Mouse (Mus musculus): ENCODE measurements around the gene Isca2.

Isca2 gene

GRCm38 (mm10) chr12:84772726-84773441, at the start of gene Isca2, which contains the start of gene Npc2:
Gene Isca2, plus strand, starts transcription at chr12:84773251.
Gene Npc2, minus strand, starts transcription at chr12:84773152.
- peak; percentile 75 for DNase-seq (ENCODE audit: low spot score)

DNA sequence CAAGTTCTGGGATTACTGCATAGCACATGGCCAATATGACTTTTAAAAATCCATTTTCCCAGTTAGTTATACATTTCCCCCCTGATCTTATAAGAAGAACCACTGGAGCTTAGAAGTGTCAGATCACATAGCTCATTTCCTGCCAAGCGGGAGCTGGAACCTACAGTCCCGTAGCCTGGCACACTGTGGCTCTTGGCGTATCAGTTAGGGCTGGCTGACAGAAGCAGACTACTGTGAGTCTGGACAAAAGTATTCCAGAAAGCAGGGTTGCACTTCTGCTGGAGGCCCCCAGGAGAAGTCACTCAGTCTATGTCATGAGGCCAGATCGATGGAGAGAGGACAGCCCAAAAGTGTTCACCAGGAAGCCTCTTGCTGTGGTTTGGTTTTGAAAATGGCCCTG, 46.7 kb upstream of the Isca2 start:
- DNase-seq (ENCODE audit: low spot score): no peak

DNA sequence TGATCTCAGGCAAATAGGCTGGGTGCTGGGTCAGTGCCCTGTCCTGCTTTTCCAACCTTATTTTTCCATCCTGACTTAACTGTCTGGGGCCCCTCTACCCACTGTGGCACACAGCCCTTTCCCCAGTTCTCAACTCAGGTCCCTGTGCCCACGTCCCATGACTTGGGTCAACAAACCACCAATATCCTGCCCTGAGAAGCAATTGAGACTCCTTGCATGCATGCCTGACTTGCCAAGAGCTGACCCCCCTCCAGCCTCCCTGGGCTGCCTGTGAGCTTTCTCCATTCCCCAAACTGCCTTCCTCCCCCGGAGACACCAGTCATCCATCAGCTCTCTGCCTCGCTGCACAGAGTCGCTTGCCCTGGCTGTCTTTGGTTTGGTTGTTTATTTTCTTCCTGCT, 46.1 kb upstream of the Isca2 start:
- no peak for DNase-seq (ENCODE audit: low spot score)

DNA sequence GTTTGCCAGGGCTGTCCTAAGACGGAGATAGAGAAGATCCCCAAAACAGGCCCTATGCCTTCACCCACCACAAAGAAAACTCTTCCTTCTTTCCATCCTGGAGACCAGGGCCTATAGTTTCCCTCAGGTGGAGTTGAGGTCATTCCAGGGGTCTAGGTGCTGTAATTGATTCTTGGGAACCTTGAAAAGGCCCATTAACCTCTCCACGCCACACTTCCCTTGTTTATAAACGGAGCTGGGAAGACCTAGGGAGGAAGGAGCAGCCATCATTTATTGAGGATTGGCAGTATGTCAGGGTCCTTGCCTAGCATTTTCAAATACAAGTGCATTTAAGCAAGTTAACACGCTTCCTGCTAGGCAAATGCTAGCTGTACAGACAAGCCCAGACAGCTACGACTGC, 45.6 kb upstream of the Isca2 start:
- no peak for DNase-seq (ENCODE audit: low spot score)

DNA sequence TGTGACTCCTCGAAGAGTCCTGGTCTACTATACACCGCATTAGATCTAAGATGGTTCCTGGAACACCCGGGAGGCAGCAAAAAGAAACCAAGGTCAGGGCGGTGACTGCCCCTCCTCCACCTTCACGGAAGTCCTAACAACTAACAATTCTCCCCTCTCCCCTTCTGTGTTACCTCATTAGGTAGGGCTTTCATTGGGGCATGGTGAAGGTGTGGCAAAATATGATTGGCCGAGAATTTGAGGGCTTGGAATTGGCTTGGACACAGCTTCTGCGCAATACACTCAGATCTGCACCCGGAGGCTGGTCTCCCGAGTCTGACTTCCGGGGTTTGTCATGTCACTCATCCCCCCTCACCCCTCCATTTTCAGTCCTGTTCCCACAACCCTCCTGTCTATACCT, 44.6 kb upstream of the Isca2 start:
- DNase-seq (ENCODE audit: low spot score): no peak

DNA sequence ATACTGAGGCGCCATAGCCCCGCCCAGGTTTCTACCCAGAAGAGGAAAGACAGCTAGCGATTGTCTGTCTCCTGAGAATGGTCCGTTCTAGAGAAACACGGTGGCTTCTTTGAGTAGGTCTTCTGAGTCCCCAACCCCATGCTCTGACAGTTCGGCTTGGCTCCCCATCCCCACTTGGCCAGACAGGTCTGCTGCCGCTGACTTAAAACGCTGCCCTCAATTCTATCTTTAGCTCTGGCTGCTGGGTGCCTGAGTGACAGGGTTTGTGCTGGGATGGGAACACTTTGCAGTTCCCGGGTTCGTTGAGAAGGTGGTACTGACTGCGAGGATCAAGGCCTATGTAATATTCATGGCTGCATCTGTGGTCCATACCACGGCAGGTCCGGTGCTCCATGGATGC, 39.7 kb upstream of the Isca2 start:
- no peak for DNase-seq (ENCODE audit: low spot score)

- no peak for DNase-seq (ENCODE audit: low spot score)
Measured at GRCm38 (mm10) chr12:84743496-84743895, 29.6 kb upstream of the Isca2 start.

GRCm38 (mm10) chr12:84745700-84746099, 27.4 kb upstream of the Isca2 start:
- no peak for DNase-seq (ENCODE audit: low spot score)

GRCm38 (mm10) chr12:84748134-84748533, 24.9 kb upstream of the Isca2 start:
- no peak for DNase-seq (ENCODE audit: low spot score)

GRCm38 (mm10) chr12:84750661-84751060, 22.4 kb upstream of the Isca2 start:
- no peak for DNase-seq (ENCODE audit: low spot score)

- no peak for DNase-seq (ENCODE audit: low spot score)
Measured at GRCm38 (mm10) chr12:84752131-84752977, 20.7 kb upstream of the Isca2 start.

DNA sequence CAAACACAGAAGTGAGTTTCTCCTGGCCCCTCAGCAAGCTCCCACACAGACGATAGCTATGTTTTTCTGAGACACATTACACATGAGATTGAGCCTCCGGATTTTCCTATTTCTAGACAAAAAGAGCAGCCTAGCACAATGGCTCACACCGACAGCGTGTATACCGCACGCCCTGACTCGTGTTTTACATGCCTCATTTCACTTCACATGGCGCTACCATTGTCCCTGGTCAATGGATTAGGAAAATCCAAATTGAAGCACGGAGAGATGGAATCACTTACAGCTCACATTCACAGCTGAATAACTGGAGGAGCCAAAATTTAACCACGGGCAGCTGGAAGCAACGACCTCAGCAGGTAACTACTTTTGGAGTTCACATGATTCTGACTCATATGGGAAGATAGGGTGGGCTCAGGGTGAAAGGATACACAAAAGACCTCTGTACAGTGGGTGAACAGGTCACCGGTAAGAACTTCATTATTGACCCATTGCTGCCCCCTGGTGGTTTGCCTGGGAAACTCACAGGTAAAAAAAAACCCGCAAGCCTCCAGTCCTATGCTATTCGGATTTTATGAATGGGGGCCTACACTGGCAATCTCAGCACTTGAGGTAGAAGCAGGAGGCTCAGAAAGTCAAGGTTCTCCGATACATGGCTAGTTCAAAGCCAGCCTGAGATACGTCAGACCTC, 17.9 kb upstream of the Isca2 start:
- no peak for DNase-seq (ENCODE audit: low spot score)

DNA sequence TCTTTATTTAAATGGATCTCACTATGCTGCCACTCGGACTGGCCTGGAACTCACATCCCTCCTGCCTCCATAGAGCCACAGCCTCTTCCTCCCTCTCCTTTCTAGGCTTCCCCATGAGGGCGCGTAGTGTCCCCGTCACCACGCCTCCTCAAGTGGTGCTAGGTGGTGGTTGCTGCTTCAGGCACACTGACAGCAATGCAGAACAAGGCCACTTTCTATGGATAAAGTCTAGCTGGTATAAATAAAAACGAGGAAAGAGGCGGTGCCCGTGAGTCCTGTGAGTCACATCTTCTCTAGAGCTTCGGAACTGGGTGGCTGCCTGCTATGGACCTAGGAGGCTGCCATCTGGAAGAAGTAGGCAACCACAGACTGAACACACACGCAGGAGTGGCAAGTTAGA, 17.0 kb upstream of the Isca2 start:
- DNase-seq (ENCODE audit: low spot score): no peak

DNA sequence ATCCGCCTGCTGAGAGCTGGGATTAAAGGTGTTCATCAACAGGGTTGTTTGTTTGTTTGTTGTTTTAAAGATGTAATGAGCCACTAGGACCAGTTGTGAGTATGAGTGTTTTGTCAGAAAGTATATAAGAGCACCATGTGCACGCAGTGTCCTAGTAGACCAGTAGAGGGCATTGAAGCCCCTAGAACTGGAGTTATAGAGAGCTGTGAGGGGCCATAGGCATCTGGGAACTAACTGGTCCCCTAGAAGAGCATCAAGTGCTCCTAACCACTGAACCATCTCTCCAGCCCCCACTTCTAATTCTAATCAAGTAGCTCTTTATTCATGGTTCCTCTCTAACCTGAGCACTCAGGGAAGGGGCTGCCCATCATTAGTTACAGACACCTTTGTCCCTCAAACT, 14.0 kb upstream of the Isca2 start:
- no peak for DNase-seq (ENCODE audit: low spot score)

GRCm38 (mm10) chr12:84762532-84762931, 10.5 kb upstream of the Isca2 start:
- DNase-seq (ENCODE audit: low spot score): no peak

- no peak for DNase-seq (ENCODE audit: low spot score)
Measured at GRCm38 (mm10) chr12:84763577-84764218, 9.4 kb upstream of the Isca2 start.

DNA sequence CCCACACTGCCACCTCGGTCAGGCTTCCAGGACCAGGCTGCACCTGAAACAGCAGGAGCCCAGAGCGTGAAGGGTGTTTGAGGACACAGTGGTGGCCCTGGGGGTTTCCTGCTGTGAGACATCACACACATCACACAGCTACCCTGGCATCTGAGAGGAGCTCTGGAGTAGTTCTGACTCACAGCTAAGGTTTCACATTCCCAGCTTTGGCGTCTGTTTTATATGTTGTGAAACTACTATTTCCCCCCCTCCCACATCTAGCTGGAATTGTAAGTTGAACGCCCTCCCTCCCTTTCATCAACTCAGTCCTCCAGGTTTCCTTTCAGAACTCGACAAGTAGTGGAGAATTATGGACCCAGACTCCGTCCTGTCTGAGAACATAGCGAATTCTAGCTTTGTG, 8.3 kb upstream of the Isca2 start:
- no peak for DNase-seq (ENCODE audit: low spot score)

DNA sequence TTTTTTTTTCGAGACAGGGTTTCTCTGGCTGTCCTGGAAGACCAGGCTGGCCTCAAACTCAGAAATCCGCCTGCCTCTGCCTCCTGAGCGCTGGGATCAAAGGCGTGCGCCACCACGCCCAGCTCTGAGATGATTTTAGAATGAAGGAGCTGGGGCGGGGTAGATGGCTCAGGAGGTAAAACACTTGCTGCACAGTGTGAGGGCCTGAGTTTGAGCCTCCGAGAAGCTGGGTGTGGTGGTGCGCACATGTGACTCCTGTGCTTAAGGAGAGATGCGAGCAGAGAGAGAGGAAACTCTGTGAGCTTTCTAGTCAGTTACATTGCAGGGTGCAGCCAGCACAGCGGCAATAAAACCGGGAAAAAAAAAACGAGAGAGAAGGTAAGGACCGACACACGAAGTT, 7.5 kb upstream of the Isca2 start:
- DNase-seq (ENCODE audit: low spot score): no peak

DNA sequence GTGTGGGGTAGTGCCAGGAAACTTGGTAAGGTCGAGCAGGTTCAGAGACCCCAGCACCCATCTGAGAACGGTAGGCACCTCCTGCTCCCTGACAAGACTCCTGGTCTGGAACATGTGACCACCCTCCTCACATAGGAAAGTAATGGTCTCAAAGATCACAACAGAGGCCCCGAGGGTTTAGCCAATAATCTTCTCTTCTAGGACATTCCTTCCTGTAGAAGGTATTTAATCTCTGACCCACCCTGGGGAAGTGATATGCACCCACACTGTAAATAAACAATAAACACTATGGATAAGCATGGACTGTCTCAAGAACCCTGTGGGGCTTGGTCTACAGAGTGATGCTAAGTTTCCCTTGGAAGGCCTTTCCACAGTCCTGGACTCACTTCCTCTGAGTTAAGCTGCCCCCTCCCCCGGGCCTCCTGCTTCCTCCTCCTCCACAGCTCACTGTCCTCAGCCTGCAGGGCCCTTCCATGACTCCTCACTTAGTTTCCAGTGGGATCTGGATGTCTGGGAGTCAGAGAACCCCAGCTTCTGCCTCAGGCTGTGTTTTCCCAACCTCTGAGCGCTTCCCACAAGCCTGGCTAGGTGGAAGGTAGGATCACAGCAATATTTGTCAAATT, 6.8 kb upstream of the Isca2 start:
- DNase-seq (ENCODE audit: low spot score): no peak

- DNase-seq (ENCODE audit: low spot score): no peak
Measured at GRCm38 (mm10) chr12:84767510-84767909, 5.5 kb upstream of the Isca2 start.

DNA sequence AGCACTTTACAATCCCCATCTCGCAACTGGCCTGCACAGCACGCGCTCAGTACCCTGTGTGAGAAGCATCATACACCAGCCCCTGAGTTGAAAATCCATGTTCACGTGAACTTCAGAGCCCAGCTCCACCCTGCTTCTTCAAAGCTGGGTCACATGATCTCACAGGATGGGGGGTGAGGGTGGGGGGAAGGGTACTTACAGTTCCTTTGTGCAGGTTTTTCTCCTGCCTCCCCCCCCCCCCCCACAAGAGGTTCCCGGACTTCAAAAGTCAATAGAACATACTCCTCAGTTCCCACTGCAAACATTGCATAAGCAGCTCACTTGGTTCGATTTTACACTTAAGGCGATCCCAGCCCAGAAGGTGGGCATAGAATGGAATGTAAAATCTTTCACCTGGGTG, 3.4 kb upstream of the Isca2 start:
- no peak for DNase-seq (ENCODE audit: low spot score)

- DNase-seq (ENCODE audit: low spot score): no peak
Measured at GRCm38 (mm10) chr12:84771981-84772520, 1.0 kb upstream of the Isca2 start.
